Mouse (Mus musculus) thymus, postnatal 4 days (tissue): Measurements from ENCODE around the gene Zscan21.

Source experiments
- DNase-seq: peaks from one replicate; pipeline ENCODE4 v3.0.0; 2021

The Zscan21 gene

DNA sequence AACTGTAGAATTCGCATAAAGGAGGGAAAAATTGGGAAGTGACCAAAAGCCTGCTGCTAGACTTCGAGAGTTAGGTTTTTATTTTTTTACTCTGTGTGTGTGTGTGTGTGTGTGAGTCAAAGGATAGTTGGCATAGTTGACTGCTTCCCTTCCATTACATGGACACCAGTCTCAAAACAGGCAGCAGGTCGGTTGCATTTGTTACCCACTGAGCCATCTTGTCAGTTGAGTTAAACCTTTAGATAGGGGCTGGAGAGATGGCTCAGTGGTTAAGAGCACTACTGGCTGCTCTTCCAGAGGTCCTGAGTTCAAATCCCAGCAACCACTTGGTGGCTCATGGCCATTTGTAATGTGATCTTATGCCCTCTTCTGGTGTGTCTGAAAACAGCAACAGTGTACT is 1.3 kb downstream of the Zscan21 start:
- DNase-seq, result no peak

DNA sequence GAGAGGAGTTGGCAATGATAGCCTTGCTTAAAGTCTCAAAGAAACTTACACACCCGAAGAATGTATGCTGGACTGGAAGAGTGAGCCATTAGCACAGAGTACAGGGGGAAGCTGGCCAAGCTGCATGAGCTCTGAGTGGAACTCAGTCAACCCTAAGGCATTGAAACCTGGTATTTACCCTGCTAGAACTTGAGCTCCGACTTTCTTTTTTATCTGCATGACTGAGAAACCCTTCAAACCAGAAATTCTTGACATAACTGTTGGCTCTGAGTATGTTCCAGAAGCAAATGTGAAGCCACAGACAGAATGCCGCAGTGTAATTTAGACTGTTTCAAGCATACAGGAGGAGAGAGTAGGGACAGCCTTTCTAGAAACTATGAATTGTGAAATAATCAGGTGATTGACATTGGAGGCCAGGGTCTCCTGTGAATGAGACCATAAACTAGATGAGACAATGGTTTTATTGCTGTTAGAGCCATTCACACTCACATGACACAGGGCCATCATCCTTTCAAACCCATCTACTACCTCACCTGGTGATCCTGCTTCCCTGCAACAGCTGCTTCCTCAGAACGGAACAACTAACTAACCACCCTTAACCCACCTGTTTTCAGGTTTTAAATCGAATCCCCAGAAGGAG is 15.8 kb downstream of the Zscan21 start:
- no peak for DNase-seq

GRCm38 (mm10) chr5:138137257-138137656 is 20.6 kb downstream of the Zscan21 start:
- DNase-seq, result no peak

GRCm38 (mm10) chr5:138137935-138138549 is 21.3 kb downstream of the Zscan21 start:
- DNase-seq, result peak; percentile 49

GRCm38 (mm10) chr5:138138585-138138984 is 21.9 kb downstream of the Zscan21 start:
- DNase-seq, result no peak

- no peak for DNase-seq
Measured at GRCm38 (mm10) chr5:138154390-138154789, 37.7 kb downstream of the Zscan21 start.

GRCm38 (mm10) chr5:138155443-138155976 is 38.8 kb downstream of the Zscan21 start, which contains the start of gene Zfp113:
Gene Zfp113, minus strand, starts transcription at chr5:138155744.
- peak; percentile 91 for DNase-seq

- no peak for DNase-seq
Measured at GRCm38 (mm10) chr5:138160224-138160762, 43.6 kb downstream of the Zscan21 start.

DNA sequence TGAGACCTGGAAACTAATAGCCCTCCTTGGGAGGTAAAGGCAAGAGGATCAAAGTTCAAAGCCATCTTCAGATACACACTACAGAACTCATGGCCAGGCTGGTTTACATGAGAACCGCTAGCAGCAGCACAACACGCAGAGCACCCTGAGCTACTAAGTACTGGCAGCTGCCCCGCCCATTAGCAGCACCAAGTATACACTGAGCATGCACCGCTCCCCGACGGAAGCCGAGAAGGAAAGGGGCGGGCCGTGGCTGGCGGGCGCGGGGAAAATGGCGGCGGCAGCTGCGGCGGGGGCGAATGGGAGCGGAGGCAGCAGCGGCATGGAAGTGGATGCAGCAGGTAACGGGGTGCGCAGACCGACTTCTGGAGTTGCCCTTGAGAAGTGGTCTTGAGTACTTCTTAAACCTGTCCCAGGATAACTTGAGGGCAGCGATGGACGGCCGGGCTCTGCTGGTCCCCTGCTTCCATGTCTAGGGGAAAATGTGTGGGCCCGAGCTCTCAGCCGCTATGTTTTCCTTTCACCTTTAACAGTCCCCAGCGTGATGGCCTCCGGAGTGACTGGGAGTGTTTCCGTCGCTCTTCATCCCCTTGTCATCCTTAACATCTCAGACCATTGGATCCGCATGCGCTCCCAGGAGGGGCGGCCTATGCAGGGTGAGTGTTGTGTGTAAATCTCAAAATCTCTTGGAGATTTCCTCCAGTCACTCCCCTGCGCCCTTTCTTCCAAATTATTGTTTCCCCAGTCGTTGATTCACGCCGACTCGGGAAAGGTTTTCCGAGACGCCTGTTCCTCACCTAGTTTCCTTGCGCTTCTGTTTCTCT is 44.4 kb downstream of the Zscan21 start, which contains the start of gene Cops6:
Gene Cops6 (plus strand): TSS at position 230 of the 824 bp plus-strand sequence.
- peak; percentile 97 for DNase-seq

- DNase-seq, result no peak
Measured at GRCm38 (mm10) chr5:138163046-138163445, 46.3 kb downstream of the Zscan21 start.

DNA sequence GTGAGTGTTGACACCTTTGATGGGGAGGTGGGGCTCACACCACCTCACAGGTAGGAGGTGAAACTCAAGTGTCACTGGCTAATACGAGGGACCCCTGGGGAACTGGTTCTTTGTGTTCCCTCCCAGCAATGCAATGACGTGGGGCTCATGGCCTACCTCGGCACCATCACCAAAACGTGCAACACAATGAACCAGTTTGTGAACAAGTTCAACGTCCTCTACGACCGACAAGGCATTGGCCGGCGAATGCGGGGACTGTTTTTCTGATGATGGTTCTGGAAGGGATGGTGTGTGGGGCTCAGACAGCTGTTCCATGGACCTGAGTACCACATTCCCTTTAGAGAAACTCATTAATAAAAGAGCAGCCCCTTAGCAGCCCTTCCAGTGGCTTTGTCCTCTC is 46.9 kb downstream of the Zscan21 start:
- DNase-seq, result no peak

- DNase-seq, result no peak
Measured at GRCm38 (mm10) chr5:138165594-138165993, 48.9 kb downstream of the Zscan21 start.

- DNase-seq, result peak; percentile 94
Measured at GRCm38 (mm10) chr5:138170936-138171561, 54.3 kb downstream of the Zscan21 start.

DNA sequence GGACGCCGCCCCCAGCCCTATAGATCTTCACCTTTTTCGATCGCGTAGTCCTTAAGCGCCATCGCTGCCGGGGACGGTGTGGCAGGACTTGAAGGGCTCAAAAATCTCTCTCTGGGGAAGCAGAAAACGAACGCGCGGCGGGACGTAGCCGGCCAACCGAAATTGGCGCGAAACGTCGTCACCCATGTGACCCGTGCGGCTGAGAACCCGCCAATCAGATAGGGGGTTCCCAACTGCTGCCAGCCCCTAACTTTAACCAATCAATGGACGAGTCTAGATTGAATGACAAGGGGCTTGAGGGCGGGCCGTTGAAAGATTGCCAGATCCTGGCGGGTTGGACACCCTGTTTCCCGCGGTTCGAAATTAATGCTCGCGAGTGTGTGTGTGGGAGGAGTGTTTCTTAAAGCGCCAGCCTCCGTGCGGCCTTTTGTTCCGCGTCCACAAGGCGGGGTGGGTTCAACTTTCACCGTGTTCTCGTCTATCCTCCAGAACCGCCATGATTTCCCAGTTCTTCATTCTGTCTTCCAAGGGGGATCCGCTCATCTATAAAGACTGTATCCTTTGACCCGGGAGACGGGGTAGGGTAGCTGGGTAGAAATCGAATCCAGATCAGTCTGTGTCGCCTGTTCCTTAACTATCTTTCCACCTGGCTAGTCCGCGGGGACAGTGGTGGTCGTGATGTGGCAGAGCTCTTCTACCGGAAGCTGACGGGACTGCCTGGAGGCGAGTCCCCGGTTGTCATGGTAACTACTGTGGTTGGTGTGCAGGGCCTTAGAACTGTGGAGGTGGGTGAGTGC is 55.2 kb downstream of the Zscan21 start, which contains the start of the genes Ap4m1 and Mcm7:
Gene Ap4m1 (plus strand): TSS at position 308 of the 797 bp plus-strand sequence.
Gene Mcm7 (minus strand): TSS at position 728 of the 797 bp plus-strand sequence.
- DNase-seq, result peak; percentile 89

DNA sequence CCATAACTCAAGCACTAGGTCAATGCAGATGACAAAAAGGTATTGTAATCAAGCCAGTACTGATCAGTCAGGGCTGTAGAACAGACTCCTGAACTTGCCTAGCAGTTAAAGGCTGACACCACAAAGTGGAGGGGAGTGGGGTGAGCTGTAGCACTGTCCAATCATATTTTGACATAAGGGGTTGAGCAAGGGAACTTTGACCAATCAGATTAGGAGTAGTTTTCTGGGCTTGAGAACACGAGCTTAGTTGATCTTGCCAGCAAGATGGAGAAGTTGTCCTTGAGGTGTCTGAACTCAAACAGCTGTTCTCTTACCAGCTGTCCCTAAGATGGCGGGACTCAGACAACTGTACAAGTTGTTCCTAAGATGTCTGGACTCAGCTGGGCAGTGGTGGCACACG is 56.5 kb downstream of the Zscan21 start:
- no peak for DNase-seq
